In the genomic region with DNA sequence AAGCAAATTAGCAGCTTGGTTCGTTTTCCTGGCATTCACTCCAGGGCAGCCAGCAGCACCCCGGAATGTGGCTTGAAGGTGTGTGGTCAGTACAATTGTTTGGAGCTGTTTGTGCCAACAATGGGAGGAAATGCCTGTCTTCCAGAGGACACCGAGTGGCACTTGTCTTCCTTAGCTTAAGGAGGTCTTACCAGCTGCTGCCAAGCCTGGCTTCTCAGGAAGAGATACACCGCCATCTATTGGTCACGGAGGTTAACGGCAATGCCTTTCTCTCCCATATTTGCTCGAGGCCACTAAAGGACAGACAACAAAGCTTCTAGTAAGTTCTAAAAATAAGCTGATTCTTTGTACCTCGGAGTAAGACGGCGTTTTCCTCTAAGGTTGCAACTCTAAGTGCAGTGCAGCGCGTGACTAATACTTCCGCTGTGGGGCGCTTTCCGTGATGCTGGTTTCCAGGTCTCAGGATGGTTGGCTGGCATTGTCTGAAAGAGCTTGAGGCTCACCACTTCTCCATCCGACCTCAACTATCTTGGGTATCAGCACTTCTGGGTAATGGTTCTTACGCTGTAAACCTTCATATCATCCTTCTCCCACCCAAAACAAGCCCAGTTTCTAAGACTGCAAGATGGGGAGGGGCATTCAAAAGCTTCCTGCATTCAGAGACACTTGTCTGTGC, we compare ENCODE assay signal across 7 mouse cellular contexts.
DNase-seq lines count a peak whose midpoint lies in the region; ATAC-seq and TF ChIP-seq lines count a peak whose summit lies in the region.

No protein-coding gene starts in this region.

- H3K27me3 ChIP-seq in embryonic facial prominence, embryonic 12.5 days: peaks cover 18% of the 10 kb centered on the region
- peaks cover 26% of the 10 kb centered on the region for H3K27me3 ChIP-seq in limb, embryonic 13.5 days
- peaks cover 24% of the 10 kb centered on the region for H3K27me3 ChIP-seq in midbrain, embryonic 15.5 days (replicated peaks)
- no peaks in the 10 kb centered on the region for H3K27me3 ChIP-seq in spleen, adult 2 months (ENCODE audit: control insufficient read depth, insufficient read depth, low read length)

- peak; percentile 49; the same call in 1 of the 2 replicates for TF ChIP-seq CTCF in spleen, adult 2 months (IDR thresholded peaks at IDR 0.05; ENCODE audit: extremely low read depth, insufficient read depth, insufficient read length, insufficient replicate concordance)

- H3K27ac ChIP-seq in embryonic facial prominence, embryonic 12.5 days: peak overlapping the region; percentile 63
- no peak overlapping the region for H3K27ac ChIP-seq in limb, embryonic 13.5 days
- peak overlapping the region; percentile 77 for H3K27ac ChIP-seq in midbrain, embryonic 15.5 days
- no peak overlapping the region for H3K27ac ChIP-seq in spleen, adult 2 months (ENCODE audit: insufficient read depth, low read length)

- no peak for TF ChIP-seq POLR2A in spleen, adult 2 months (IDR thresholded peaks at IDR 0.05; ENCODE audit: low read depth, low read length)

- peak overlapping the region; percentile 62 for H3K4me2 ChIP-seq in embryonic facial prominence, embryonic 12.5 days (replicated peaks)
- H3K4me2 ChIP-seq in limb, embryonic 13.5 days (replicated peaks): peak overlapping the region; percentile 63
- H3K4me2 ChIP-seq in midbrain, embryonic 15.5 days: peak overlapping the region; percentile 39

- WGBS in embryonic facial prominence, embryonic 12.5 days: 3% methylated on average over 17 of the region's 17 CpGs
- 7% methylated on average over 16 of the region's 17 CpGs for WGBS in limb, embryonic 13.5 days
- 3% methylated on average over 17 of the region's 17 CpGs for WGBS in midbrain, embryonic 15.5 days
- under 1% methylated on average over 16 of the region's 17 CpGs for WGBS in spleen, adult 2 months

- peaks cover 15% of the 10 kb centered on the region; the same call in 1 of the 2 replicates for H3K4me1 ChIP-seq in embryonic facial prominence, embryonic 12.5 days
- peaks cover 30% of the 10 kb centered on the region for H3K4me1 ChIP-seq in limb, embryonic 13.5 days
- H3K4me1 ChIP-seq in midbrain, embryonic 15.5 days: peaks cover 29% of the 10 kb centered on the region
- H3K4me1 ChIP-seq in spleen, adult 2 months (ENCODE audit: control insufficient read depth, insufficient read depth, insufficient read length): no peaks in the 10 kb centered on the region

- no peak overlapping the region for H3K9ac ChIP-seq in embryonic facial prominence, embryonic 12.5 days
- H3K9ac ChIP-seq in limb, embryonic 13.5 days: no peak overlapping the region
- H3K9ac ChIP-seq in midbrain, embryonic 15.5 days: 0 out of 2 replicates have a peak overlapping the region, but pooled peaks have one; percentile 18

- peak overlapping the region; percentile 31 for H3K4me3 ChIP-seq in embryonic facial prominence, embryonic 12.5 days
- H3K4me3 ChIP-seq in limb, embryonic 13.5 days: peak overlapping the region; percentile 35
- H3K4me3 ChIP-seq in midbrain, embryonic 15.5 days: peak overlapping the region; percentile 26
- peak overlapping the region; percentile 44 for H3K4me3 ChIP-seq in spleen, adult 2 months (ENCODE audit: extremely low read depth, insufficient read depth, insufficient read length)

- DNase-seq in adrenal gland, postnatal 14 days: peak; percentile 84
- DNase-seq in heart, adult 8-10 months (ENCODE audit: low spot score): peak; percentile 67
- DNase-seq in kidney, adult 9 months: peak; percentile 76
- peak; percentile 56 to 71 for DNase-seq in spleen, adult 2 months (ENCODE audit: low read depth in 1 of 2, low spot score in 2 of 2)

- no peaks in the 10 kb centered on the region for H3K36me3 ChIP-seq in embryonic facial prominence, embryonic 12.5 days
- H3K36me3 ChIP-seq in limb, embryonic 13.5 days: no peaks in the 10 kb centered on the region
- H3K36me3 ChIP-seq in midbrain, embryonic 15.5 days (replicated peaks): no peaks in the 10 kb centered on the region
- no peaks in the 10 kb centered on the region for H3K36me3 ChIP-seq in spleen, adult 2 months (ENCODE audit: control insufficient read depth, insufficient read depth, low read length)

- no peaks in the 10 kb centered on the region for H3K9me3 ChIP-seq in embryonic facial prominence, embryonic 12.5 days
- H3K9me3 ChIP-seq in limb, embryonic 13.5 days: no peaks in the 10 kb centered on the region
- no peaks in the 10 kb centered on the region for H3K9me3 ChIP-seq in midbrain, embryonic 15.5 days

- 0 out of 2 replicates have a peak, but pooled peaks have one; percentile 36 for ATAC-seq in embryonic facial prominence, embryonic 12.5 days (ENCODE audit: insufficient number of reproducible peaks, insufficient read depth, low FRiP score, low TSS enrichment)
- ATAC-seq in limb, embryonic 13.5 days (ENCODE audit: low FRiP score, low read depth): peak; percentile 67
- peak; percentile 89 for ATAC-seq in midbrain, embryonic 15.5 days (replicated peaks)

Comparison
In these comparisons a context has a peak if more than half of its experiments do, and no peak if none do; other contexts are left out.
1. ATAC-seq: peak in every context shown above with its lines; median percentile 89 in midbrain, embryonic 15.5 days; 67 in limb, embryonic 13.5 days; 36 in embryonic facial prominence, embryonic 12.5 days.
2. H3K27ac ChIP-seq: peak in embryonic facial prominence, embryonic 12.5 days (single experiment) and midbrain, embryonic 15.5 days (single experiment); none in limb, embryonic 13.5 days (single experiment) and spleen, adult 2 months (single experiment).
3. Peak in every context shown above with its lines, with median percentiles within 50 percentile points of each other: DNase-seq, H3K4me2 ChIP-seq and H3K4me3 ChIP-seq.